Mouse (Mus musculus) WW6 (cell line): Measurements from ENCODE around the gene Cdca5.
A peak's percentile ranks its signal among the peaks of the same experiment; 100 is the strongest.
"Not testable (repeated sequence)": the region's sequence is repeated elsewhere in the genome, so short reads cannot be mapped to it uniquely, and the experiment has no call there.

Experiments
- DNase-seq: peaks from one replicate; pipeline ENCODE4 v3.0.0-alpha.2; 2013; ENCODE audit warnings: low read depth, low spot score

The Cdca5 gene

GRCm38 (mm10) chr19:6084478-6085248 lies at the start of gene Cdca5, which contains the start of gene Zfpl1:
Cdca5 (plus strand) TSS chr19:6084983.
Zfpl1 (minus strand) TSS chr19:6084956.
- peak; percentile 98 for DNase-seq

GRCm38 (mm10) chr19:6035966-6036585 lies 48.7 kb upstream of the Cdca5 start:
- no peak for DNase-seq

GRCm38 (mm10) chr19:6037695-6038094 lies 47.1 kb upstream of the Cdca5 start:
- DNase-seq = no peak

DNA sequence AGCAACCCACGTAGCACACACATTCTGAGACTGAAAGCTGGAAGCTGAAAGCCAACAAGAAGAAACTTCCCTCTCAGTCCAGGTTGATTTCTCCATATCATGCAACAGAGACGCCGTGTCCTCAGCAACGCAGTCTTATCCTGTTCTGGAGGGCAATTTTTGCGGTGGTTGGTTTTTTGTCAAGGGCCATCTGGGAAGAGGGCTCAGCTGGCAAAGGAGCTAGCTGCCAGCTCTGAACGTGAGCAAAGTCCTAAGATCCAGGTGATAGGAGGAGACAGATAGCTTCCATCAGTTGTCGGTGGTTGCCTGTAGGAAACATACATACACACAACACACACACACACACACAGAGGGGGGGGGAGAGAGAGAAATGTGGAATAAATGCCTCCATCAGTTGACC lies 46.5 kb upstream of the Cdca5 start:
- DNase-seq = no peak

GRCm38 (mm10) chr19:6040002-6040401 lies 44.8 kb upstream of the Cdca5 start:
- no peak for DNase-seq

- DNase-seq = no peak
Measured at GRCm38 (mm10) chr19:6042293-6042692, 42.5 kb upstream of the Cdca5 start.

- not testable (repeated sequence) for DNase-seq
Measured at GRCm38 (mm10) chr19:6044102-6044501, 40.7 kb upstream of the Cdca5 start.

DNA sequence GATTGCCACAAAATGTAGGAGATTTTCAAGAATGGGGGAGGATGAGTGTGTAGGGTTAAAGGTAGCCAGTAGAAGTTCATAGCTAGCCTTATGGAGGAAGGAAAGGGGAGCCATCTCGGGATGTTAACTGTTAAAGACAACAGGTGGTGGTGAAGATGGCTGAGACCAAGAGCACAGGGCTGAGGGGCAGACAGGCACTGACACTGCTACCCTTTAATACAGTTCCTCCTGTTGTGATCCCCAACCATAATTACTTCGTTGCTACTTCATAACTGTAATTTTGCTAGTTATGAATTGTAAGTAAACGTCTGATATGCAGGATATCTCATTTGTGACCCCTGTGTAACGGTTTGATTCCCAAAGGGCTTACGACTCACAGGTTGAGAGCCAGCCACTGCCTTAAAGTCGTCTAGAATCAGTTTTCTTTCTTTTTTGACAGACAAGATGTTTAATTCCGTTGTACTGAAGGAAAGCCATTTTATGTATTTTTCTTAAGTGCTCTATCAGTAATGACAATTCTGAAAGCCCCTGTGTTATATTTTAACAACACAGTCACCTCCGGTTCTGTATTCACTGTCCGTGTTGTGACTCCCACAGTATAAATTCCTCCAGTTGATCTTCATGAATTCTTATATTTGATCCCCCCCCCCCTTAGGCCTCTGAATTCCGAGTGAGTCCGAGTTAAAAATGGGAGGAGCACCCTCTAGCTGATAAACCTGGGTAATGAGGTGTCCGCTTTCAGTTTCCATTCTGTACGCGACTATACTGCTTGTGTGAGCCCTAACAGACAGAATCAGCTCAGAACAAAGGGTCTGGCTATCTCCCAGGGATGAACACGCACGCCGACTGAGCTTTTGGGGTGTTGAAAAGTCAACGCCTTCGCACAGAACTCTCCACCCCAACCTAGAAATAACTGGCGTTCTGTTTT lies 39.2 kb upstream of the Cdca5 start:
- no peak for DNase-seq

GRCm38 (mm10) chr19:6046294-6047153 lies 38.3 kb upstream of the Cdca5 start, which contains the start of gene Syvn1:
Syvn1 (plus strand) TSS chr19:6046576.
- DNase-seq = no peak

DNA sequence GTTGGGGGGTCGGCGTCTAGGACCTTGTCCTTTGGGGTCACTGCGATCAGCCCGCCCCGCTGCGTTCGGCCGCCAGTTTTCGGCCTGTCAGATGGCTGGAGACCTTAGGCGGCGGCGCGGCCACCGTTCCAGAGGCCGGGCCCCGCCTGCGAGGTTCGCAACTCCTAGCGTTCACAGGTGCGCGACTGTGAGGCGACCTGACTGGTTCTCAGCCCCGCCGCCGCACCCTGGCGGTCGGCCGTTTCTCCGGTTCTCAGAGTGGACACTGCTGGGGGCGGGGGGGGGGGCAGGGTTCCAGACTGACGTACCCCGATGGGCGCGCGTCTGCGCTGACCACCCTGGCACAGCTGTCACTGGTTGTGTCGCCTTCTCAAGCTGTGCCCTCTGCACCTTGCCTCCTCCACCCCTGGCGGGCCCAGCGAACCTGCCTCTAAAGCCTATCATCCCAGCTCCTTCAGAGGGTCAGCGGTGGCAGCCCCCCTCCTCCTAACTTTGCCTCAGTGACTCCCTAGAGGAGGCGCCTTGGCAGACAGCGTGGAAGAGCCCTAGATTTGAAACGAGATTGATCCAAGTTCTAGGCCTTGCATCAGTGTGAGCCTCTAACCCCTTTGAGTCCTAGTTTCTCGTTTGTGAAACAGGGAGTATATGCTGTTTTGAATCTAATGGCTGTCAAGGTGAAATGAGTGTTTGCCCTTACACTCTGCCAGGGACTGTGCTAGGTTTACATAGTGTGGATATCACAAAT lies 37.5 kb upstream of the Cdca5 start:
- no peak for DNase-seq

- no peak for DNase-seq
Measured at GRCm38 (mm10) chr19:6047899-6048166, 37.0 kb upstream of the Cdca5 start.

- no peak for DNase-seq
Measured at GRCm38 (mm10) chr19:6048681-6049410, 35.9 kb upstream of the Cdca5 start.

- no peak for DNase-seq
Measured at GRCm38 (mm10) chr19:6052516-6052915, 32.3 kb upstream of the Cdca5 start.

GRCm38 (mm10) chr19:6054296-6054695 lies 30.5 kb upstream of the Cdca5 start:
- DNase-seq = no peak

GRCm38 (mm10) chr19:6056696-6057095 lies 28.1 kb upstream of the Cdca5 start:
- DNase-seq = no peak

DNA sequence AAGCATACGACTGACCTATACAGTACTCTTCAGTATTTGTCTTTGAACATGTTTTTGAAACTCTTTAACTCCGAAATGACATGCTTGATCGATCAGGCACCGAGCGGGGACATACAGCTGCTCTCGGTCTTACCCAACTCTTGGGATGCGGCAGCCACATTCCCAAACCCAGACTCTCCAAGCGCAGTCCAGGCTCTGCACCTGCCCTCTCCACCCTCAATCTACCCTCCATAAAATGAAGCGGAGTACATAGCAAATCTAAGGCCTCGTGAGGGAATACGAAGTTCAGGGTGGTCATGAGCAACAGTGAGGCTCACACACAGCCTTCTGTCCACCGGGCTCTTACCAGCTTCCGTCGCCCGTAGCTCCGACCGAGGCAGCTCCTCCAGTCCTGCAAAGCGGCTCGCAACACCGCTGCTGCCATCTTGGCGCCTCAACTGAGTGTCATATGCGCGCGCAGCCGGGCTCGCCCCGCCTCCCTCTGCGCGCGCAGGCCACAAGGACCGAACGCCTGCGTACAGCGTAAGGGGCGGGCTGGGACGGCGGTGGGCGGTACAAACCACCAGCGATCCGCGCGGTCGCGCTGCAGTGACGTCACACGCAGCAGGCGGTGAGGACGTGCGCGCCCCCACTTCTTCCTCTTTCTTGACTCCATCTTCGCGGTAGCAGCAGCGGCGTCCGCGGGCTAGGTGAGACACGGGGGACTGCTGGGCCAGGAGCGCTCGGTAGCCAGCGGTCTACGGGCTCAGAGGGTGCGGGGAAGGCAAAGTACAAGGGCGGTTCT lies 27.3 kb upstream of the Cdca5 start, which contains the start of the genes Mrpl49 and Fau:
Gene Mrpl49 (minus strand): TSS at position 473 of the 784 bp plus-strand sequence.
Gene Fau (plus strand): TSS at position 532 of the 784 bp plus-strand sequence.
- peak; percentile 93 for DNase-seq

DNA sequence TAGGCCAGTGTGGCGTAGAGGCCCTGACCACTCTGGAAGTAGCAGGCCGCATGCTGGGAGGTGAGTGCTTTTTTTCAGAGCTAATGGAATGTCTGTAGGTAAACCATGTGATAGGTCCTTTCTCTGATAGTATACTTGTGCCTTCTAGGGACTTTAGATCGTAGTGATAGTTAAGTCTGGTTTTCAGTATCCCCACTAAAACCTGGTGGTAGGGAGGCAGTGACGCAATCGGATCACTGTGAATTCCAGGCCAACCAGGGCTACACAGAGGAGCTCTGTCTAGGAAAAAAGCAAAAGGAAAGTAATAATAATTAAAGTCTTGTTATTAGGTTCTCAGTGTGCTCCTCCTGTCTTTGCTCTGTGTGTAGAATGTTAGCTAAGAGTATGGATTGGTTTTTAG lies 26.3 kb upstream of the Cdca5 start:
- DNase-seq = no peak

DNA sequence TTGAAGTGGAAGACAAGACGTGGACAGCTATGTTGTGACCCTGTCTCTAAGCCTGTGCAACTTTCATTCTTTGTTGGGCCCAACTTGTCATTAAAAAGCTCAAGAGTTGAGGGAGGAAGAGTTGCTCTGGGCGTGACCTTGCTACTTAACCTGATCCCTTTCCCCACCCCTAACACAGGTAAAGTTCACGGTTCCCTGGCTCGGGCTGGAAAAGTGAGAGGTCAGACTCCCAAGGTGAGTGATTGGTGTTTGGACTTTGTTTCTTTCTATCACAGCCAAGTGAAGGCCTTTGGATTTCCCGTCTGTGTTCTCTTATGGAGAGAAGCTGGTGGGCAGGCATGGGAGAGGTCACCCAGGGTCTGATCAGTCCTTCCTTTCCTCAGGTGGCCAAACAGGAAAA lies 25.8 kb upstream of the Cdca5 start:
- no peak for DNase-seq

GRCm38 (mm10) chr19:6061021-6061533 lies 23.7 kb upstream of the Cdca5 start, which contains the start of gene Znhit2:
Znhit2 (plus strand) TSS chr19:6061192.
- DNase-seq = peak; percentile 75
